Comparison of ENCODE assay signal across 24 mouse cellular contexts in genomic region chr16:30787351-30787750, GRCm38 (mm10).
DNase-seq lines count a peak whose midpoint lies in the region; ATAC-seq and TF ChIP-seq lines count a peak whose summit lies in the region.
"Had no signal": no experiment of that assay in that cellular context is flagged by ENCODE, and none has a peak within 500 bp of the region (broad histone marks: within the 10 kb centered on the region; RNA-seq: fewer than 3 reads in every experiment).

No protein-coding gene starts in this region.

- 84% methylated on average over 1 of the region's 1 CpGs for WGBS in liver, adult 2 months
- WGBS in liver, embryonic 12.5 days (ENCODE audit: insufficient replicate concordance) = 45% methylated on average over 1 of the region's 1 CpGs
- 52% methylated on average over 1 of the region's 1 CpGs for WGBS in liver, embryonic 13.5 days (ENCODE audit: insufficient replicate concordance)

- intact Hi-C loops in heart, postnatal 25 days (cut with DNase I) = loop anchor here (2.0 kb wide), 1 partner anchor 47 kb away; no protein-coding TSS in a partner anchor

- no peak for TF ChIP-seq CTCF in liver, adult 2 months (IDR thresholded peaks at IDR 0.05; ENCODE audit: low read depth, low read length)
- TF ChIP-seq CTCF in bone marrow macrophage, adult 2 months (IDR thresholded peaks at IDR 0.05; ENCODE audit: low read depth, low read length) = no peak

- H3K27ac ChIP-seq in liver, adult 2 months (replicated peaks; ENCODE audit: insufficient read depth, low read depth, low read length) = peak overlapping the region; percentile 31; the same call in 1 of the 2 replicates
- H3K27ac ChIP-seq in liver, embryonic 12.5 days = no peak overlapping the region
- H3K27ac ChIP-seq in bone marrow macrophage, adult 2 months (ENCODE audit: insufficient read depth, low read depth, low read length) = peak overlapping the region; percentile 66
- H3K27ac ChIP-seq in liver, embryonic 13.5 days = peak overlapping the region; percentile 73; the same call in 1 of the 2 replicates
- H3K27ac ChIP-seq: forebrain, embryonic 13.5 days; hindbrain, embryonic 12.5 days; kidney, postnatal 0 days; layer of hippocampus, adult 2 months; limb, embryonic 13.5 days; midbrain, embryonic 15.5 days; neural tube, embryonic 15.5 days had no signal

- H3K4me1 ChIP-seq in liver, adult 2 months (ENCODE audit: control insufficient read depth, insufficient read depth, low read length) = peaks cover 28% of the 10 kb centered on the region
- peaks cover 61% of the 10 kb centered on the region for H3K4me1 ChIP-seq in liver, embryonic 12.5 days
- H3K4me1 ChIP-seq in bone marrow macrophage, adult 2 months (ENCODE audit: control insufficient read depth, insufficient read depth, low read length) = peaks cover 45% of the 10 kb centered on the region
- H3K4me1 ChIP-seq in liver, embryonic 13.5 days (replicated peaks) = peaks cover 68% of the 10 kb centered on the region

- ATAC-seq in liver, embryonic 12.5 days = no peak
- ATAC-seq in liver, embryonic 13.5 days (ENCODE audit: low read depth) = no peak
- ATAC-seq: forebrain, embryonic 13.5 days; inflammation-experienced regulatory T-cells, adult 6 months; midbrain, embryonic 15.5 days had no signal

- no peak overlapping the region for H3K9ac ChIP-seq in liver, adult 2 months (ENCODE audit: low read depth, low read length)
- H3K9ac ChIP-seq in liver, embryonic 12.5 days = no peak overlapping the region
- no peak overlapping the region for H3K9ac ChIP-seq in liver, embryonic 13.5 days
- H3K9ac ChIP-seq: forebrain, embryonic 13.5 days; heart, embryonic 15.5 days; hindbrain, embryonic 12.5 days; limb, embryonic 13.5 days; lung, embryonic 14.5 days; midbrain, embryonic 15.5 days; neural tube, embryonic 15.5 days had no signal

- H3K4me3 ChIP-seq in liver, adult 2 months (ENCODE audit: insufficient read depth, low read depth, low read length) = no peak overlapping the region
- H3K4me3 ChIP-seq in liver, embryonic 12.5 days = no peak overlapping the region
- H3K4me3 ChIP-seq in bone marrow macrophage, adult 2 months (ENCODE audit: insufficient read depth, low read length) = no peak overlapping the region
- H3K4me3 ChIP-seq in liver, embryonic 13.5 days (replicated peaks) = no peak overlapping the region
- H3K4me3 ChIP-seq: forebrain, embryonic 13.5 days; heart, embryonic 15.5 days; hindbrain, embryonic 12.5 days; layer of hippocampus, adult 2 months; limb, embryonic 13.5 days; midbrain, embryonic 15.5 days; neural tube, embryonic 15.5 days had no signal

- no peak for TF ChIP-seq POLR2A in liver, adult 2 months (IDR thresholded peaks at IDR 0.05; ENCODE audit: extremely low read depth, insufficient read depth, low read length)
- TF ChIP-seq POLR2A in bone marrow macrophage, adult 2 months (IDR thresholded peaks at IDR 0.05; ENCODE audit: borderline replicate concordance, low read depth, low read length) = no peak

- H3K27me3 ChIP-seq in liver, adult 2 months (ENCODE audit: control insufficient read depth, insufficient read depth, low read length) = no peaks in the 10 kb centered on the region
- no peaks in the 10 kb centered on the region for H3K27me3 ChIP-seq in liver, embryonic 12.5 days (replicated peaks)
- H3K27me3 ChIP-seq in liver, embryonic 13.5 days = no peaks in the 10 kb centered on the region
- H3K27me3 ChIP-seq: forebrain, embryonic 13.5 days; heart, embryonic 15.5 days; hindbrain, embryonic 12.5 days; limb, embryonic 13.5 days; midbrain, embryonic 15.5 days; neural tube, embryonic 15.5 days had no signal

- no peaks in the 10 kb centered on the region for H3K79me2 ChIP-seq in liver, adult 2 months (ENCODE audit: control insufficient read depth, insufficient read depth, low read length)

- H3K9me3 ChIP-seq in liver, embryonic 12.5 days (replicated peaks) = no peaks in the 10 kb centered on the region
- H3K9me3 ChIP-seq in liver, embryonic 13.5 days (replicated peaks) = no peaks in the 10 kb centered on the region
- H3K9me3 ChIP-seq: forebrain, embryonic 13.5 days; heart, embryonic 15.5 days; hindbrain, embryonic 12.5 days; limb, embryonic 13.5 days; midbrain, embryonic 15.5 days; neural tube, embryonic 15.5 days had no signal

- H3K36me3 ChIP-seq in liver, adult 2 months (ENCODE audit: control insufficient read depth, insufficient read depth, low read length) = no peaks in the 10 kb centered on the region
- H3K36me3 ChIP-seq in liver, embryonic 12.5 days = no peaks in the 10 kb centered on the region
- H3K36me3 ChIP-seq in liver, embryonic 13.5 days = no peaks in the 10 kb centered on the region
- H3K36me3 ChIP-seq: heart, embryonic 15.5 days; hindbrain, embryonic 12.5 days; limb, embryonic 13.5 days; midbrain, embryonic 15.5 days; neural tube, embryonic 15.5 days had no signal

- H3K4me2 ChIP-seq in liver, embryonic 12.5 days = no peak overlapping the region
- no peak overlapping the region for H3K4me2 ChIP-seq in liver, embryonic 13.5 days
- H3K4me2 ChIP-seq: forebrain, embryonic 13.5 days; heart, embryonic 15.5 days; hindbrain, embryonic 12.5 days; limb, embryonic 13.5 days; lung, embryonic 14.5 days; midbrain, embryonic 15.5 days; neural tube, embryonic 15.5 days had no signal

- DNase-seq in heart, adult 8-10 months (ENCODE audit: low spot score) = peak; percentile 32
- DNase-seq in heart, postnatal 25 days (ENCODE audit: low spot score) = no peak
- no peak for DNase-seq in liver, adult 2 months (ENCODE audit: extremely low read depth, low read depth, low spot score)
- no peak for DNase-seq in liver, embryonic 13.5 days
- DNase-seq in thymus, postnatal 36 days = no peak
- no peak for DNase-seq in cerebellum, adult 11 months
- DNase-seq: adrenal gland, postnatal 36 days; B cell, adult 2 months; cerebellum, adult 9-10 months; gastrocnemius, postnatal 25 days; layer of hippocampus, postnatal 36 days; lung, embryonic 14.5 days; thymus, adult 2 months had no signal
